Mouse (Mus musculus): ENCODE data around the gene Hcrtr1.
A peak's percentile ranks its signal among the peaks of the same experiment; 100 is the strongest.

The Hcrtr1 gene

GRCm38 (mm10) chr4:130124110-130124509, 15.0 kb downstream of the Hcrtr1 start:
- DNase-seq (ENCODE audit: low spot score in 2 of 2): no peak

- DNase-seq (ENCODE audit: low spot score in 2 of 2): no peak
These were observed 16.1 kb downstream of the Hcrtr1 start for GRCm38 (mm10) chr4:130123020-130123419.

- no peak for DNase-seq (ENCODE audit: low spot score in 2 of 2)
These were observed 17.6 kb downstream of the Hcrtr1 start for GRCm38 (mm10) chr4:130121560-130121959.

GRCm38 (mm10) chr4:130120752-130121151, 18.4 kb downstream of the Hcrtr1 start:
- DNase-seq (ENCODE audit: low spot score in 2 of 2): no peak

- DNase-seq (ENCODE audit: low spot score in 2 of 2): no peak
These were observed 26.4 kb downstream of the Hcrtr1 start for GRCm38 (mm10) chr4:130112732-130113131.

GRCm38 (mm10) chr4:130112299-130112698, 26.9 kb downstream of the Hcrtr1 start:
- DNase-seq (ENCODE audit: low spot score in 2 of 2): no peak

GRCm38 (mm10) chr4:130110091-130110490, 29.1 kb downstream of the Hcrtr1 start:
- DNase-seq (ENCODE audit: low spot score in 2 of 2): no peak

- no peak for DNase-seq (ENCODE audit: low spot score in 2 of 2)
These were observed 29.5 kb downstream of the Hcrtr1 start for GRCm38 (mm10) chr4:130109666-130110065.

- DNase-seq (ENCODE audit: low spot score in 2 of 2): no peak
These were observed 30.2 kb downstream of the Hcrtr1 start for GRCm38 (mm10) chr4:130108929-130109328.

- peak; percentile 100 for DNase-seq (ENCODE audit: low spot score in 2 of 2)
These were observed 31.6 kb downstream of the Hcrtr1 start for GRCm38 (mm10) chr4:130107444-130108131.

GRCm38 (mm10) chr4:130107065-130107443, 32.1 kb downstream of the Hcrtr1 start:
- no peak for DNase-seq (ENCODE audit: low spot score in 2 of 2)

- no peak for DNase-seq (ENCODE audit: low spot score in 2 of 2)
These were observed 34.6 kb downstream of the Hcrtr1 start for GRCm38 (mm10) chr4:130104584-130104983.

- DNase-seq (ENCODE audit: low spot score in 2 of 2): peak in 1 of 2 experiments; percentile 38
These were observed 35.5 kb downstream of the Hcrtr1 start for GRCm38 (mm10) chr4:130103632-130104031.

- no peak for DNase-seq (ENCODE audit: low spot score in 2 of 2)
These were observed 37.0 kb downstream of the Hcrtr1 start, which contains the start of gene Pef1 for GRCm38 (mm10) chr4:130102111-130102651. TSS of gene Pef1 (plus strand) at chr4:130102558.

GRCm38 (mm10) chr4:130101183-130101582, 38.0 kb downstream of the Hcrtr1 start:
- DNase-seq (ENCODE audit: low spot score in 2 of 2): no peak

- DNase-seq (ENCODE audit: low spot score in 2 of 2): no peak
These were observed 44.0 kb downstream of the Hcrtr1 start for GRCm38 (mm10) chr4:130095137-130095536.

GRCm38 (mm10) chr4:130087293-130087692, 51.9 kb downstream of the Hcrtr1 start:
- peak; percentile 91 for DNase-seq (ENCODE audit: low spot score in 2 of 2)

- DNase-seq (ENCODE audit: low spot score in 2 of 2): no peak
These were observed 53.8 kb downstream of the Hcrtr1 start for GRCm38 (mm10) chr4:130085246-130085820.

- no peak for DNase-seq (ENCODE audit: low spot score in 2 of 2)
These were observed 54.7 kb downstream of the Hcrtr1 start for GRCm38 (mm10) chr4:130084331-130084945.

- DNase-seq (ENCODE audit: low spot score in 2 of 2): no peak
These were observed 56.9 kb downstream of the Hcrtr1 start for GRCm38 (mm10) chr4:130082211-130082610.

- no peak for DNase-seq (ENCODE audit: low spot score in 2 of 2)
These were observed 57.6 kb downstream of the Hcrtr1 start for GRCm38 (mm10) chr4:130081345-130082190.

Measured in spleen, postnatal 10 days (tissue).